Mouse (Mus musculus) forebrain, embryonic 14.5 days (tissue): Measurements from ENCODE around the gene Ppm1n. TPM values are rescaled to one million over a fixed set of nuclear protein-coding genes. Genes with fewer than 3 reads are reported as not detected.
A peak's percentile ranks its signal among the peaks of the same experiment; 100 is the strongest.

Source experiments
- ATAC-seq: fragments of 200-750 bp; cut with Nextera tagmentation; 2 replicates; pipeline ENCODE4 v1.8.0; 2017; ENCODE audit warnings: mild to moderate bottlenecking, moderate library complexity
- DNase-seq: peaks from one replicate; pipeline ENCODE4 v3.0.0-alpha.2; 2015; ENCODE audit warnings: low spot score
- H3K27ac ChIP-seq: fragments of 300-500 bp; sonication (generic); 2 replicates; pipeline ENCODE4 v1.5.1; 2014; ENCODE audit warnings: low read depth, mild to moderate bottlenecking, control low read depth, low read length, moderate library complexity
- H3K27me3 ChIP-seq: fragments of 300-500 bp; sonication (generic); replicated peaks from 2 replicates; pipeline ENCODE4 v1.6.1; 2014; ENCODE audit warnings: low read length, control low read depth, mixed read lengths; ENCODE audit not compliant: control insufficient read depth, insufficient read depth
- H3K36me3 ChIP-seq: fragments of 300-500 bp; sonication (generic); 2 replicates; pipeline ENCODE4 v1.6.1; 2014; ENCODE audit warnings: low read length, control low read depth; ENCODE audit not compliant: control insufficient read depth, insufficient read depth
- H3K4me1 ChIP-seq: fragments of 300-500 bp; sonication (generic); 2 replicates; pipeline ENCODE4 v1.6.1; 2014; ENCODE audit warnings: antibody characterized with exemption, low read length, control low read depth; ENCODE audit not compliant: control insufficient read depth, insufficient read depth
- H3K4me2 ChIP-seq: fragments of 300-500 bp; sonication (generic); 2 replicates; pipeline ENCODE4 v1.6.1; 2014; ENCODE audit warnings: mild to moderate bottlenecking, control low read depth, low read length
- H3K4me3 ChIP-seq: fragments of 300-500 bp; sonication (generic); 2 replicates; pipeline ENCODE4 v1.5.1; 2014; ENCODE audit warnings: low read depth, low read length, control low read depth
- H3K9ac ChIP-seq: fragments of 300-500 bp; sonication (generic); 2 replicates; pipeline ENCODE4 v1.6.1; 2014; ENCODE audit warnings: mild to moderate bottlenecking, low read length, control low read depth, moderate library complexity
- H3K9me3 ChIP-seq: fragments of 300-500 bp; sonication (generic); replicated peaks from 2 replicates; pipeline ENCODE4 v1.6.1; 2016; ENCODE audit warnings: low read length, control low read depth, mixed read lengths; ENCODE audit not compliant: control insufficient read depth
- WGBS: fragments of 180-500 bp; shearing (Covaris S2); extraction: QIAGEN DNeasy Blood & Tissue Kit; methylation state at CpG from one replicate; pipeline ENCODE4 v1.1.7; 2014; 5-methylcytosine and 5-hydroxymethylcytosine counted together
- polyA plus RNA-seq: library from polyadenylated mRNA; unstranded; fragments of >200 nt; fragmentation: Nextera tagmentation; extraction: Ambion mirVana; gene quantifications from 2 replicates; pipeline ENCODE4 v1.2.1, GENCODE M21; 2014

Gene Ppm1n
- polyA plus RNA-seq, 1 experiment from 2014 or later: 0.30 TPM

DNA sequence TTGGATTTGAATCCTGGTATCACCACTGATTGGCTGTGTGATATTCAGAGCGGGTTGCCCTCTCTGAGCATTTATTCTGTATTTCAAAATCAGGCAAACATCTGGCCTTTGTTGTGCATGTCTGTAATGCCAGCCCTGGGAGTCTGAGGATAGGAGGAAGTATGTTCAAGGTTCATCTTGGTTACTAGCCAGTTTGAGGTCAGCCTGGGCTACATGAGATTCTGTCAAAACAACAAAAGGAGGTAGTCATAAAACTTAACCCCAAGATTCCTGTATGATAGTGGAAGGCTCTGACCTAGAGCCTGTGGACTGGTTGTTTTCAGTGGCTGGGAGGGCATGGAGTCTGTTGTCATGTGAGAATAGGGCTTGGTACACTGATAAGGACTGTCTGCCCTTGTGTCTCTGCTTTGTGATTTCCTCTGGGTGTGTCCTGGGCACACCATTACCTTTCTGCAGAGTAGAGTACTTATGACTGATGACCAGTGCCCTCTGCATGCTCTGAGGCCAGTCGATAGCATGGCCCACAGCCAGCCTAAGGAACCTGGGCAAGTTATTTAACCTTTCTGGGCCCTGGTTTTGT is 44.7 kb downstream of the Ppm1n start:
- WGBS: 92% methylated on average over 2 of the region's 2 CpGs
- H3K27me3 ChIP-seq: no peaks in the 10 kb centered on the region
- no peak for DNase-seq
- no peaks in the 10 kb centered on the region for H3K9me3 ChIP-seq
- H3K4me2 ChIP-seq: no peak overlapping the region
- H3K4me1 ChIP-seq: no peaks in the 10 kb centered on the region
- H3K9ac ChIP-seq: no peak overlapping the region
- no peak for ATAC-seq
- 0 out of 2 replicates have a peak, but pooled peaks cover 4% of the 10 kb centered on the region for H3K36me3 ChIP-seq
- H3K27ac ChIP-seq: no peak overlapping the region
- H3K4me3 ChIP-seq: no peak overlapping the region

DNA sequence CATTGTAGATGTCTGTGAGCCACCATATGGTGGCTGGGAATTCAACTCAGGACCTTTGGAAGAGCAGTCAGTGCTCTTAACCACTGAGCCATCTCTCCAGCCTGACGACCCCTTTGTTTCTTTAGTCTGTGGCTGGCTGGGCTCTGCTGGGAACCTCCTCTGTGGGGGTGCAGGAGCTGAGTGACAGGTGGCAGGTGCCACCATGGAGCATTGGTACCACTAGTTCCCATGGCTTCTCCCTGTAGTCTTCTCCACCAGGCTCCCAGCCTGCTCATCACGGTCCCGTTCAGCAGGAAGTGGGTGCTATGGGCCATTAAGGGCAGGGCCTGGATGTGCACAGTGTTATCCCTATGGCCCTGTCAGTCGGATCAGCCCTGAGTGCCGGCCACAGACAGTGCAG is 45.2 kb downstream of the Ppm1n start:
- H3K9me3 ChIP-seq: no peaks in the 10 kb centered on the region
- ATAC-seq (no peak), DNase-seq (no peak)
- H3K27ac ChIP-seq: no peak overlapping the region
- 0 out of 2 replicates have a peak, but pooled peaks cover 4% of the 10 kb centered on the region for H3K36me3 ChIP-seq
- H3K4me1 ChIP-seq: peaks cover 2% of the 10 kb centered on the region
- H3K4me3 ChIP-seq: no peak overlapping the region
- 81% methylated on average over 5 of the region's 5 CpGs for WGBS
- no peak overlapping the region for H3K9ac ChIP-seq
- H3K4me2 ChIP-seq: no peak overlapping the region
- no peaks in the 10 kb centered on the region for H3K27me3 ChIP-seq

DNA sequence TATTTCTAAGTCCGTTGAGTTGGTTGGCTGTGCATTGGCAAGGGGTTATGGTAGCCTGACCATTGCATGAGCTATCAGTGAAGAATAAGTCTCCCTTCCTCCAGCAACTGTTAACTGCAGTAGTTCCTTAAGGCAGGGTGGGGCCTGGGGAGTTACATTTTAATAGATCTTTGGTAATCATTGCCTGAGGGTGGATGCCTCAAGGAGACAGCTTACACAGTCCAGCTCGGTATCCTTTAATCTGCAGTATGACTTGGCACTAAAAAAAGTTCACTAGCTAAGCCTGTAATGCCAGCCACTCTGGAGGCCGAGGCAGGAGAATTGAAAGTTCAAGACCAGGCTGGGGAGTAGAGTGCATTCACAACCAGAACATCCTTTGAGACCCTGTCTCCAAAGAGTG is 48.0 kb downstream of the Ppm1n start:
- ATAC-seq (no peak), DNase-seq (no peak)
- no peak overlapping the region for H3K9ac ChIP-seq
- peaks cover 10% of the 10 kb centered on the region for H3K4me1 ChIP-seq
- H3K36me3 ChIP-seq: 0 out of 2 replicates have a peak, but pooled peaks cover 4% of the 10 kb centered on the region
- no peaks in the 10 kb centered on the region for H3K27me3 ChIP-seq
- no peak overlapping the region for H3K4me3 ChIP-seq
- H3K4me2 ChIP-seq: no peak overlapping the region
- no peak overlapping the region for H3K27ac ChIP-seq
- no peaks in the 10 kb centered on the region for H3K9me3 ChIP-seq
- 93% methylated on average over 3 of the region's 3 CpGs for WGBS

GRCm38 (mm10) chr7:19230899-19231298 is 49.0 kb downstream of the Ppm1n start:
- no peak overlapping the region for H3K4me3 ChIP-seq
- H3K27me3 ChIP-seq: no peaks in the 10 kb centered on the region
- H3K4me1 ChIP-seq: peaks cover 13% of the 10 kb centered on the region
- H3K9me3 ChIP-seq: no peaks in the 10 kb centered on the region
- WGBS: 92% methylated on average over 5 of the region's 5 CpGs
- H3K36me3 ChIP-seq: 0 out of 2 replicates have a peak, but pooled peaks cover 4% of the 10 kb centered on the region
- no peak overlapping the region for H3K9ac ChIP-seq
- no peak overlapping the region for H3K27ac ChIP-seq
- H3K4me2 ChIP-seq: no peak overlapping the region
- no peak for DNase-seq
- ATAC-seq: no peak

DNA sequence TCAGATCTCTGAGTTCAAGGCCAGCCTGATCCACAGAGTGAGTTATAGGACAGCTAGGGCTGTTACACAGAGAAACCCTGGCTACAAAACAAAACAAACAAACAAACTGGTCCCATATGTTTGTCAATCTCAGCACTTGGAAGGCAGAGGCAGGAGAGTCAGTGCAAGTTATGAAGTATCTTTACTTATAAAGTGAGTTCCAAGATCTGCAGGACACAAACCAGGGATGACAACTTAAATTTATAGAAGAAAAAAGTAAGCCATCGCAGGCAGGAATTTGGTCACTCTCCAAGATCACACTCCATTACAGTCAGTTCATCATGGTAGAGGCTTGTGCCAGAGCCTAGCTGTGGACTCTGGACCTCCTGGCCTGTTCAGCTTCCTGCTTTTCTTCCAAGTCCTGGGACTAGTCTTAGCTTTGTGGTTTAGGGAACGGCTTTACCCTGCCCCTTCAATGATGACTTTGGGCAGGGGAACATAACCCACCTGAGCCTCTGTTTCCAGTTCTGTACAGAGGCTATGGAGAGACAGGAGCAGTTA is 49.8 kb downstream of the Ppm1n start:
- Histone ChIP-seq H3K9me3 (no peaks in the 10 kb centered on the region), H3K36me3 (0 out of 2 replicates have a peak, but pooled peaks cover 4% of the 10 kb centered on the region), H3K27ac (no peak overlapping the region), H3K4me1 (peaks cover 13% of the 10 kb centered on the region), H3K4me2 (no peak overlapping the region), H3K9ac (no peak overlapping the region), H3K27me3 (no peaks in the 10 kb centered on the region), H3K4me3 (no peak overlapping the region)
- 98% methylated on average over 2 of the region's 2 CpGs for WGBS
- ATAC-seq (no peak), DNase-seq (no peak)

- Histone ChIP-seq H3K4me2 (peak overlapping the region; percentile 94), H3K4me1 (peaks cover 13% of the 10 kb centered on the region), H3K36me3 (0 out of 2 replicates have a peak, but pooled peaks cover 4% of the 10 kb centered on the region), H3K9ac (peak overlapping the region; percentile 75), H3K9me3 (no peaks in the 10 kb centered on the region), H3K27me3 (no peaks in the 10 kb centered on the region), H3K27ac (0 out of 2 replicates have a peak overlapping the region, but pooled peaks have one; percentile 70), H3K4me3 (peak overlapping the region; percentile 39)
- DNase-seq (no peak), ATAC-seq (no peak)
- 53% methylated on average over 5 of the region's 5 CpGs for WGBS
Observed at GRCm38 (mm10) chr7:19229404-19229803, 50.5 kb downstream of the Ppm1n start.

- no peak for DNase-seq
- H3K9me3 ChIP-seq: no peaks in the 10 kb centered on the region
- H3K27ac ChIP-seq: peak overlapping the region; percentile 70; the same call in 1 of the 2 replicates
- WGBS: under 1% methylated on average over 14 of the region's 14 CpGs
- no peaks in the 10 kb centered on the region for H3K27me3 ChIP-seq
- peaks cover 13% of the 10 kb centered on the region for H3K4me1 ChIP-seq
- peak overlapping the region; percentile 94 for H3K4me2 ChIP-seq
- H3K4me3 ChIP-seq: peak overlapping the region; percentile 39
- 0 out of 2 replicates have a peak, but pooled peaks cover 4% of the 10 kb centered on the region for H3K36me3 ChIP-seq
- peak overlapping the region; percentile 75 for H3K9ac ChIP-seq
- ATAC-seq: no peak
Observed at GRCm38 (mm10) chr7:19228793-19229148, 51.1 kb downstream of the Ppm1n start.

DNA sequence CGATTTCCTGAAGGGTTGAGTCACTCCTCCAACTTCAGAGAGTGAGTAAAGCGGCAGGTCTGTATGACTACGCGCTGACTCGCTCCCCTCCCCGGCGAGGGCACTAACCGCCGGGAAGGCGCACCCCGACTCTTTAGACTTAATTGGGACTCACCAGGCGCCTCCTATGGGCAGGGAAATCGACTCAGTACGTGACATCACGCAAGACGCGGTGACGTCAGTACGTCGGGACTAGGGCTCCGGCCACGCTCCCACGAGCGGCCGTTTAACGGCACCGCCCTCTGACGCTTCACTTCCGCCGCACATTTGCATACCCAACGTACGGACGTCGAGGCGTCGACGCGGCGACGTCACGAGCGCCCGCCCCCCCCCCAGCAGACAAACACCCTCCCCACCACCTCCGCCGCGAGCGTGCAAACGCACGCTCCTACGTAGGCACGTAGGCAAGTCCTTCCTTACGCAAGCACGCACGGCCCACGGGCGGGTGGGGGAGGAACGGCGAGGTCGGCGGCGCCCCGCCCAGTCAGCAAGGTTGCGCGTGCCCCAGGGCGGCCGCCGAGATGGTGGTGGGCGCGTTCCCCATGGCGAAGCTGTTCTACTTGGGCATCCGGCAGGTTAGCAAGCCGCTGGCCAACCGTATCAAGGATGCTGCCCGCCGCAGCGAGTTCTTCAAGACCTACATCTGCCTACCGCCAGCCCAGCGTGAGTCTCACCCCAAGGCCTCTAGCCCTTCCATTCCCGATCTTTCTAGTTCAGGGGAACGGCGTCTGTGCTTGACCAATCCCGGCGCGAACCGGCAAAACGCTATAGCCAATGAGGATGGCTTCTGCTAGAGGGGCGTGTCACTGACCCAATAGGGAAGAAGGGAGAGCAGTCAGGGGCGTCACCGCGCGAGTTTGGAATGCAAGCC is 51.7 kb downstream of the Ppm1n start, which contains the start of gene Opa3:
Gene Opa3 (plus strand): TSS at position 452 of the 910 bp plus-strand sequence.
- peak within 1 kb of the TSS; percentile 94 for H3K4me2 ChIP-seq
- H3K4me3 ChIP-seq: peak within 1 kb of the TSS; percentile 39
- 0 out of 2 replicates have a peak, but pooled peaks cover 4% of the 10 kb centered on the region for H3K36me3 ChIP-seq
- peak within 1 kb of the TSS; percentile 80 for H3K9ac ChIP-seq
- WGBS: under 1% methylated on average over 87 of the region's 91 CpGs
- no peaks in the 10 kb centered on the region for H3K9me3 ChIP-seq
- H3K4me1 ChIP-seq: peaks cover 13% of the 10 kb centered on the region
- H3K27me3 ChIP-seq: no peaks in the 10 kb centered on the region
- DNase-seq (peak; percentile 100), ATAC-seq (peak; percentile 94)
- peak within 1 kb of the TSS; percentile 100 for H3K27ac ChIP-seq
